Mouse (Mus musculus) kidney, postnatal 0 days (tissue): Measurements from ENCODE around the gene Capn8. TPM values are rescaled to one million over a fixed set of nuclear protein-coding genes. Genes with fewer than 3 reads are reported as not detected.
A peak's percentile ranks its signal among the peaks of the same experiment; 100 is the strongest.

Experiments used
- ATAC-seq: fragments of 200-750 bp; cut with Nextera tagmentation; replicated peaks from 2 replicates; pipeline ENCODE4 v1.8.0; 2017; ENCODE audit warnings: low read depth, moderate number of reproducible peaks, moderate TSS enrichment, moderate library complexity; ENCODE audit not compliant: low FRiP score
- DNase-seq: peaks from one replicate; pipeline ENCODE4 v3.0.0-alpha.2; 2016; ENCODE audit warnings: low spot score
- H3K27ac ChIP-seq: fragments of 300-500 bp; sonication (generic); 2 replicates; pipeline ENCODE4 v1.5.1; 2014; ENCODE audit warnings: mild to moderate bottlenecking
- H3K27me3 ChIP-seq: fragments of 300-500 bp; sonication (generic); 2 replicates; pipeline ENCODE4 v1.6.1; 2014; ENCODE audit warnings: low read length, mixed read lengths; ENCODE audit not compliant: insufficient read depth
- H3K36me3 ChIP-seq: fragments of 300-500 bp; sonication (generic); 2 replicates; pipeline ENCODE4 v1.6.1; 2014; ENCODE audit warnings: low read length, mixed read lengths; ENCODE audit not compliant: insufficient read depth
- H3K4me1 ChIP-seq: fragments of 300-500 bp; sonication (generic); replicated peaks from 2 replicates; pipeline ENCODE4 v1.6.1; 2014; ENCODE audit warnings: antibody characterized with exemption, low read length, mixed read lengths; ENCODE audit not compliant: insufficient read depth
- H3K4me2 ChIP-seq: fragments of 300-500 bp; sonication (generic); 2 replicates; pipeline ENCODE4 v1.6.1; 2014; ENCODE audit warnings: mild to moderate bottlenecking, low read length, moderate library complexity, mixed read lengths
- H3K4me3 ChIP-seq: fragments of 300-500 bp; sonication (generic); replicated peaks from 2 replicates; pipeline ENCODE4 v1.5.1; 2014; ENCODE audit warnings: low read depth, low read length
- H3K9ac ChIP-seq: fragments of 300-500 bp; sonication (generic); 2 replicates; pipeline ENCODE4 v1.6.1; 2014; ENCODE audit warnings: low read depth, low read length
- H3K9me3 ChIP-seq: fragments of 300-500 bp; sonication (generic); replicated peaks from 2 replicates; pipeline ENCODE4 v1.6.1; 2016; ENCODE audit warnings: low read length, inconsistent platforms, mixed read lengths
- CTCF ChIP-seq: IDR thresholded peaks from 2 replicates; pipeline ENCODE4 v1.5.1; 2016; ENCODE audit warnings: antibody characterized with exemption, low read depth, mild to moderate bottlenecking, moderate library complexity
- WGBS: fragments of 180-500 bp; shearing (Covaris S2); extraction: QIAGEN DNeasy Blood & Tissue Kit; methylation state at CpG from one replicate; pipeline ENCODE4 v1.1.7; 2014; 5-methylcytosine and 5-hydroxymethylcytosine counted together
- polyA plus RNA-seq: library from polyadenylated mRNA; unstranded; fragments of >200 nt; fragmentation: Nextera tagmentation; extraction: Ambion mirVana; gene quantifications from 2 replicates; pipeline ENCODE4 v1.2.1, GENCODE M21; 2015

Gene Capn8
- polyA plus RNA-seq, 1 experiment from 2014 or later = 0.11 TPM

DNA sequence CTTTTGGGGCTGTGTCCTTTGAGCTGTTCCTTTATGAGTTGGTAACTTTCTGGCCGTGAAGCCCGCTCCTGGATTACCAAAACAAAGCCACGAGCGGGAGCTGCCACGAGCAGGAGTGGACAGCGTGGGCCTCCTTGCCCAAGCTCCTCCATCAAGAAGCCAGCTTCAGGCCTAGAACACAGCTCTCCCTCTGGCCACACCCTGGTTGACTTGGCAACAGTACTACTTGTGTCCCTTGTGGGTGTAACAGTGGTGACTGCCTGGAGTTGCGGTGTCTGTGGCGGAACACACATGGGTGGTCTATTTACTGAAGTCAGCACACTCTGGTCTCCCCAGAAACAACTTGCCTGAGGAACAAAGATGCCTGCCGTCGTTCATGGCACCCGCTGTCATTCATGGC lies 104.9 kb downstream of the Capn8 start:
- H3K9me3 ChIP-seq = no peaks in the 10 kb centered on the region
- peak overlapping the region; percentile 86 for H3K27ac ChIP-seq
- H3K4me3 ChIP-seq = no peak overlapping the region
- TF ChIP-seq CTCF = no peak
- H3K4me2 ChIP-seq = no peak overlapping the region
- no peaks in the 10 kb centered on the region for H3K27me3 ChIP-seq
- ATAC-seq (no peak), DNase-seq (no peak)
- H3K9ac ChIP-seq = no peak overlapping the region
- 72% methylated on average over 11 of the region's 11 CpGs for WGBS
- peaks cover 12% of the 10 kb centered on the region; the same call in 1 of the 2 replicates for H3K4me1 ChIP-seq
- H3K36me3 ChIP-seq = no peaks in the 10 kb centered on the region

- no peak for TF ChIP-seq CTCF
- Histone ChIP-seq H3K9me3 (no peaks in the 10 kb centered on the region), H3K27ac (peak overlapping the region; percentile 86), H3K4me2 (0 out of 2 replicates have a peak overlapping the region, but pooled peaks have one; percentile 11), H3K27me3 (no peaks in the 10 kb centered on the region), H3K4me1 (peaks cover 12% of the 10 kb centered on the region; the same call in 1 of the 2 replicates), H3K9ac (no peak overlapping the region), H3K4me3 (no peak overlapping the region), H3K36me3 (no peaks in the 10 kb centered on the region)
- DNase-seq (peak; percentile 93), ATAC-seq (peak; percentile 85)
- WGBS = 11% methylated on average over 11 of the region's 11 CpGs
Observed at GRCm38 (mm10) chr1:182670563-182671342, 105.9 kb downstream of the Capn8 start.

DNA sequence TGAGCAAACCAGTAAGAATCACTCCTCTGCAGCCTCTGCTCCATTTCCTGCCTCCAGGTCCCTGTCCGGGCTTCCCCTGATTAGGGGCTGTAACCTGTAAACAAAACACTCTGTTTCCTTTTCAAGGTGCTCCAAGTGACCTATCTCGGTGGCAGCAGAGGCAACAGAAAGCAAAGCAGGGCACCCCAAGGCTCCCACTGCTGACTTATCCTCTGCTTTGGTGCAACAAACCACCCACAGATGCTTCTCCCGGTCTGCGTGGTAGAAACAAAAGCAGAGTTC lies 106.5 kb downstream of the Capn8 start:
- H3K36me3 ChIP-seq = no peaks in the 10 kb centered on the region
- H3K27ac ChIP-seq = peak overlapping the region; percentile 82
- ATAC-seq = no peak
- H3K4me2 ChIP-seq = no peak overlapping the region
- 30% methylated on average over 4 of the region's 4 CpGs for WGBS
- no peak overlapping the region for H3K4me3 ChIP-seq
- DNase-seq = no peak
- H3K27me3 ChIP-seq = no peaks in the 10 kb centered on the region
- no peak for TF ChIP-seq CTCF
- H3K4me1 ChIP-seq = peaks cover 12% of the 10 kb centered on the region; the same call in 1 of the 2 replicates
- H3K9ac ChIP-seq = no peak overlapping the region
- no peaks in the 10 kb centered on the region for H3K9me3 ChIP-seq

GRCm38 (mm10) chr1:182675346-182675745 lies 110.5 kb downstream of the Capn8 start:
- WGBS = 12% methylated on average over 8 of the region's 8 CpGs
- no peak for DNase-seq
- no peak for ATAC-seq
- Histone ChIP-seq H3K4me1 (peaks cover 6% of the 10 kb centered on the region; the same call in 1 of the 2 replicates), H3K27me3 (no peaks in the 10 kb centered on the region), H3K36me3 (no peaks in the 10 kb centered on the region), H3K4me3 (no peak overlapping the region), H3K9me3 (no peaks in the 10 kb centered on the region), H3K27ac (0 out of 2 replicates have a peak overlapping the region, but pooled peaks have one; percentile 27), H3K4me2 (no peak overlapping the region), H3K9ac (no peak overlapping the region)
- TF ChIP-seq CTCF = no peak

GRCm38 (mm10) chr1:182678151-182678550 lies 113.3 kb downstream of the Capn8 start:
- no peak for DNase-seq
- no peak overlapping the region for H3K27ac ChIP-seq

GRCm38 (mm10) chr1:182679169-182679568 lies 114.4 kb downstream of the Capn8 start:
- no peaks in the 10 kb centered on the region for H3K4me1 ChIP-seq
- WGBS = 52% methylated on average over 3 of the region's 3 CpGs
- ATAC-seq (no peak), DNase-seq (no peak)
- H3K27ac ChIP-seq = no peak overlapping the region; the same call in 1 of the 2 replicates
- H3K36me3 ChIP-seq = no peaks in the 10 kb centered on the region
- H3K27me3 ChIP-seq = no peaks in the 10 kb centered on the region
- H3K4me3 ChIP-seq = no peak overlapping the region
- H3K9ac ChIP-seq = no peak overlapping the region
- TF ChIP-seq CTCF = no peak
- no peaks in the 10 kb centered on the region for H3K9me3 ChIP-seq
- no peak overlapping the region for H3K4me2 ChIP-seq

More at GRCm38 (mm10) chr1:182678151-182678550, 113.3 kb downstream of the Capn8 start:
- Histone ChIP-seq H3K4me3 (no peak overlapping the region), H3K9ac (no peak overlapping the region), H3K9me3 (no peaks in the 10 kb centered on the region), H3K36me3 (no peaks in the 10 kb centered on the region), H3K27me3 (no peaks in the 10 kb centered on the region), H3K4me2 (no peak overlapping the region), H3K4me1 (no peaks in the 10 kb centered on the region)
- ATAC-seq = no peak
- TF ChIP-seq CTCF = no peak
- 97% methylated on average over 17 of the region's 17 CpGs for whole genome bisulfite sequencing

GRCm38 (mm10) chr1:182679582-182679981 lies 114.8 kb downstream of the Capn8 start:
- no peak overlapping the region for H3K4me3 ChIP-seq
- no peak for DNase-seq
- H3K4me2 ChIP-seq = no peak overlapping the region
- 47% methylated on average over 7 of the region's 7 CpGs for WGBS
- no peak overlapping the region for H3K27ac ChIP-seq
- no peak; the same call in 1 of the 2 replicates for ATAC-seq
- H3K27me3 ChIP-seq = no peaks in the 10 kb centered on the region
- H3K9ac ChIP-seq = no peak overlapping the region
- no peaks in the 10 kb centered on the region for H3K9me3 ChIP-seq
- no peaks in the 10 kb centered on the region for H3K4me1 ChIP-seq
- H3K36me3 ChIP-seq = no peaks in the 10 kb centered on the region
- TF ChIP-seq CTCF = no peak

Other genes starting within 250 kb of the Capn8 start
- gene Fbxo28, start 223.4 kb upstream of the Capn8 start, polyA plus RNA-seq = 17.1 and 17.8 TPM in 2 replicates
- 26.1 and 26.7 TPM in 2 replicates for gene Trp53bp2, start 155.8 kb upstream of the Capn8 start, polyA plus RNA-seq
- 95.1 and 106 TPM in 2 replicates for gene Capn2, start 47.4 kb upstream of the Capn8 start, polyA plus RNA-seq
- gene Ccdc185, start 184.2 kb downstream of the Capn8 start, polyA plus RNA-seq = not detected in 2 replicates
- 26.0 and 27.4 TPM in 2 replicates for gene Susd4, start 198.9 kb downstream of the Capn8 start, polyA plus RNA-seq